Mouse (Mus musculus): ENCODE results near the gene AI481877. TPM values are rescaled to one million over a fixed set of nuclear protein-coding genes. Genes with fewer than 3 reads are reported as not detected.
A peak's percentile ranks its signal among the peaks of the same experiment; 100 is the strongest.

Gene AI481877
- polyA plus RNA-seq, 1 experiment, result 3.0 TPM

GRCm38 (mm10) chr4:59034918-59035785 lies 103.6 kb downstream of the AI481877 start, which contains the start of gene Gng10:
Gng10 (plus strand) TSS chr4:59035088.
- TF ChIP-seq CTCF (IDR thresholded peaks at IDR 0.05; ENCODE audit: control insufficient read depth, insufficient read depth, insufficient replicate concordance, low read depth, low read length) (no peak), POLR2A (IDR thresholded peaks at IDR 0.05; ENCODE audit: control insufficient read depth, low read depth, low read length) (no peak)
- no peaks in the 10 kb centered on the region for H3K36me3 ChIP-seq (ENCODE audit: control insufficient read depth, insufficient read depth, low read length)
- peaks cover 9% of the 10 kb centered on the region for H3K4me1 ChIP-seq (ENCODE audit: control insufficient read depth, insufficient read depth, low read length)
- H3K4me3 ChIP-seq (ENCODE audit: control insufficient read depth, low read depth, low read length), result peak within 1 kb of the TSS; percentile 95
- H3K27me3 ChIP-seq (ENCODE audit: control insufficient read depth, insufficient read depth, low read length), result no peaks in the 10 kb centered on the region
- H3K27ac ChIP-seq (ENCODE audit: control insufficient read depth, insufficient read depth, low read depth, low read length), result peak within 1 kb of the TSS; percentile 26; the same call in 1 of the 2 replicates

- Histone ChIP-seq H3K4me1 (ENCODE audit: control insufficient read depth, insufficient read depth, low read length) (peaks cover 9% of the 10 kb centered on the region), H3K36me3 (ENCODE audit: control insufficient read depth, insufficient read depth, low read length) (no peaks in the 10 kb centered on the region), H3K27me3 (ENCODE audit: control insufficient read depth, insufficient read depth, low read length) (no peaks in the 10 kb centered on the region), H3K4me3 (ENCODE audit: control insufficient read depth, low read depth, low read length) (peak overlapping the region; percentile 95), H3K27ac (ENCODE audit: control insufficient read depth, insufficient read depth, low read depth, low read length) (no peak overlapping the region)
- TF ChIP-seq POLR2A (IDR thresholded peaks at IDR 0.05; ENCODE audit: control insufficient read depth, low read depth, low read length) (no peak), CTCF (IDR thresholded peaks at IDR 0.05; ENCODE audit: control insufficient read depth, insufficient read depth, insufficient replicate concordance, low read depth, low read length) (no peak)
Measured at GRCm38 (mm10) chr4:59034325-59034917, 104.4 kb downstream of the AI481877 start.

- H3K4me3 ChIP-seq (ENCODE audit: control insufficient read depth, low read depth, low read length), result no peak overlapping the region
- no peak overlapping the region for H3K27ac ChIP-seq (ENCODE audit: control insufficient read depth, insufficient read depth, low read depth, low read length)
- TF ChIP-seq CTCF (IDR thresholded peaks at IDR 0.05; ENCODE audit: control insufficient read depth, insufficient read depth, insufficient replicate concordance, low read depth, low read length), result no peak
- no peak for TF ChIP-seq POLR2A (IDR thresholded peaks at IDR 0.05; ENCODE audit: control insufficient read depth, low read depth, low read length)
- H3K4me1 ChIP-seq (ENCODE audit: control insufficient read depth, insufficient read depth, low read length), result no peaks in the 10 kb centered on the region
- peaks cover 1% of the 10 kb centered on the region; the same call in 1 of the 2 replicates for H3K36me3 ChIP-seq (ENCODE audit: control insufficient read depth, insufficient read depth, low read length)
- no peaks in the 10 kb centered on the region for H3K27me3 ChIP-seq (ENCODE audit: control insufficient read depth, insufficient read depth, low read length)
Measured at GRCm38 (mm10) chr4:59016922-59017321, 121.9 kb downstream of the AI481877 start.

- Histone ChIP-seq H3K27me3 (ENCODE audit: control insufficient read depth, insufficient read depth, low read length) (no peaks in the 10 kb centered on the region), H3K4me3 (ENCODE audit: control insufficient read depth, low read depth, low read length) (no peak overlapping the region), H3K4me1 (ENCODE audit: control insufficient read depth, insufficient read depth, low read length) (no peaks in the 10 kb centered on the region), H3K27ac (ENCODE audit: control insufficient read depth, insufficient read depth, low read depth, low read length) (no peak overlapping the region), H3K36me3 (ENCODE audit: control insufficient read depth, insufficient read depth, low read length) (peaks cover 1% of the 10 kb centered on the region; the same call in 1 of the 2 replicates)
- no peak for TF ChIP-seq CTCF (IDR thresholded peaks at IDR 0.05; ENCODE audit: control insufficient read depth, insufficient read depth, insufficient replicate concordance, low read depth, low read length)
- TF ChIP-seq POLR2A (IDR thresholded peaks at IDR 0.05; ENCODE audit: control insufficient read depth, low read depth, low read length), result no peak
Measured at GRCm38 (mm10) chr4:59015181-59015580, 123.6 kb downstream of the AI481877 start.

- Histone ChIP-seq H3K27me3 (ENCODE audit: control insufficient read depth, insufficient read depth, low read length) (no peaks in the 10 kb centered on the region), H3K27ac (ENCODE audit: control insufficient read depth, insufficient read depth, low read depth, low read length) (no peak overlapping the region), H3K4me1 (ENCODE audit: control insufficient read depth, insufficient read depth, low read length) (no peaks in the 10 kb centered on the region; the same call in 1 of the 2 replicates), H3K4me3 (ENCODE audit: control insufficient read depth, low read depth, low read length) (no peak overlapping the region), H3K36me3 (ENCODE audit: control insufficient read depth, insufficient read depth, low read length) (no peaks in the 10 kb centered on the region)
- TF ChIP-seq CTCF (IDR thresholded peaks at IDR 0.05; ENCODE audit: control insufficient read depth, insufficient read depth, insufficient replicate concordance, low read depth, low read length) (no peak), POLR2A (IDR thresholded peaks at IDR 0.05; ENCODE audit: control insufficient read depth, low read depth, low read length) (no peak)
Measured at GRCm38 (mm10) chr4:59011446-59011845, 127.3 kb downstream of the AI481877 start.

- TF ChIP-seq CTCF (IDR thresholded peaks at IDR 0.05; ENCODE audit: control insufficient read depth, insufficient read depth, insufficient replicate concordance, low read depth, low read length) (no peak), POLR2A (IDR thresholded peaks at IDR 0.05; ENCODE audit: control insufficient read depth, low read depth, low read length) (no peak)
- Histone ChIP-seq H3K27me3 (ENCODE audit: control insufficient read depth, insufficient read depth, low read length) (no peaks in the 10 kb centered on the region), H3K36me3 (ENCODE audit: control insufficient read depth, insufficient read depth, low read length) (no peaks in the 10 kb centered on the region), H3K27ac (ENCODE audit: control insufficient read depth, insufficient read depth, low read depth, low read length) (no peak overlapping the region), H3K4me1 (ENCODE audit: control insufficient read depth, insufficient read depth, low read length) (peaks cover 4% of the 10 kb centered on the region), H3K4me3 (ENCODE audit: control insufficient read depth, low read depth, low read length) (no peak overlapping the region)
Measured at GRCm38 (mm10) chr4:59009696-59010095, 129.1 kb downstream of the AI481877 start.

- H3K36me3 ChIP-seq (ENCODE audit: control insufficient read depth, insufficient read depth, low read length), result no peaks in the 10 kb centered on the region
- H3K27ac ChIP-seq (ENCODE audit: control insufficient read depth, insufficient read depth, low read depth, low read length), result no peak overlapping the region
- H3K27me3 ChIP-seq (ENCODE audit: control insufficient read depth, insufficient read depth, low read length), result no peaks in the 10 kb centered on the region
- H3K4me3 ChIP-seq (ENCODE audit: control insufficient read depth, low read depth, low read length), result no peak overlapping the region
- TF ChIP-seq CTCF (IDR thresholded peaks at IDR 0.05; ENCODE audit: control insufficient read depth, insufficient read depth, insufficient replicate concordance, low read depth, low read length) (no peak), POLR2A (IDR thresholded peaks at IDR 0.05; ENCODE audit: control insufficient read depth, low read depth, low read length) (no peak)
- peaks cover 8% of the 10 kb centered on the region for H3K4me1 ChIP-seq (ENCODE audit: control insufficient read depth, insufficient read depth, low read length)
Measured at GRCm38 (mm10) chr4:59009186-59009585, 129.6 kb downstream of the AI481877 start.

Measured in testis, adult 2 months (tissue).